Mouse (Mus musculus) bone marrow macrophage, adult 2 months (primary cell): ENCODE data around the gene P4hb.

ENCODE experiments used
- CTCF ChIP-seq: IDR thresholded peaks from 2 replicates; pipeline ENCODE4 v1.5.1; 2012; ENCODE audit warnings: low read depth, mild to moderate bottlenecking, low read length, moderate library complexity
- POLR2A ChIP-seq: IDR thresholded peaks from 2 replicates; pipeline ENCODE4 v1.6.1; 2012; ENCODE audit warnings: mild to moderate bottlenecking, low read depth, low read length, borderline replicate concordance

DNA sequence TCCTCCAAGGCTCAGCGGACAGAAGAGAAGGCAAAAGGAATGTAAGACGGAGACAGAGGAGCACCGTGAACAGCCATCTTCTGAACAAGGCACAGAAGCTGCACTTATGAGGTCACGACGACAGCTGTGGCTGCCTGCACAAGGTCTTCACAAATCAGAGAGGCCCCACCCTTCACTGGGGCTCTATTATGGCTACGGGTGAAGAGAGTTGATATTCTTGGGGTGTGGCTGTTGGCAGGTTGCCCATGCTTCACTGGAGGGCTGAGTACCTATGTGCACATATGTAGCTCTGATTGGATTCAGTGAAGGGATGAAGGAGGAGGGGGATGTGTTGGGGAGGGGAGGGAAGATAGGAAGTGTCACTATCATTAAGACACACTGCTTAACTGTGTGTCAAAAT is 54.5 kb downstream of the P4hb start:
- no peak for TF ChIP-seq POLR2A
- no peak for TF ChIP-seq CTCF
